Mouse (Mus musculus): ENCODE results near the gene Lamc3. TPM values are rescaled to one million over a fixed set of nuclear protein-coding genes. Genes with fewer than 3 reads are reported as not detected.

Lamc3 gene
- total and polyA plus RNA-seq, 3 experiments, result not detected

GRCm38 (mm10) chr2:31884806-31885205 is 2.3 kb upstream of the Lamc3 start:
- TF ChIP-seq CTCF (IDR thresholded peaks at IDR 0.05; ENCODE audit: low read depth, low read length), result no peak
- TF ChIP-seq GATA1 (IDR thresholded peaks at IDR 0.05; ENCODE audit: borderline replicate concordance, low read length), result no peak
- TF ChIP-seq GATA2 (IDR thresholded peaks at IDR 0.05; ENCODE audit: borderline replicate concordance, low read depth, low read length), result no peak
- Histone ChIP-seq H3K9me3 (replicated peaks) (no peaks in the 10 kb centered on the region), H3K4me3 (ENCODE audit: low read depth, low read length) (no peak overlapping the region), H3K36me3 (replicated peaks) (no peaks in the 10 kb centered on the region), H3K27me3 (ENCODE audit: insufficient read depth, low read length) (peaks cover 70% of the 10 kb centered on the region), H3K4me1 (ENCODE audit: insufficient read depth, low read depth, low read length) (peaks cover 2% of the 10 kb centered on the region; the same call in 1 of the 2 replicates)
- no peak for DNase-seq (ENCODE audit: low spot score)
- ATAC-seq (ENCODE audit: extremely low read depth, insufficient number of reproducible peaks, low FRiP score, poor library complexity, severe bottlenecking), result no peak

- ATAC-seq (ENCODE audit: extremely low read depth, insufficient number of reproducible peaks, low FRiP score, poor library complexity, severe bottlenecking) (no peak), DNase-seq (ENCODE audit: low spot score) (no peak)
- peaks cover 2% of the 10 kb centered on the region; the same call in 1 of the 2 replicates for H3K4me1 ChIP-seq (ENCODE audit: insufficient read depth, low read depth, low read length)
- no peak overlapping the region for H3K4me3 ChIP-seq (ENCODE audit: low read depth, low read length)
- H3K36me3 ChIP-seq (replicated peaks), result no peaks in the 10 kb centered on the region
- no peak for TF ChIP-seq POLR2AphosphoS5 (IDR thresholded peaks at IDR 0.05; ENCODE audit: insufficient replicate concordance, low read depth, low read length)
- TF ChIP-seq TAL1 (conservative IDR thresholded peaks at IDR 0.05; ENCODE audit: low read depth, low read length), result no peak
- TF ChIP-seq GATA1 (IDR thresholded peaks at IDR 0.05; ENCODE audit: borderline replicate concordance, low read length), result no peak
- no peak for TF ChIP-seq CTCF (IDR thresholded peaks at IDR 0.05; ENCODE audit: low read depth, low read length)
- no peak for TF ChIP-seq GATA2 (IDR thresholded peaks at IDR 0.05; ENCODE audit: borderline replicate concordance, low read depth, low read length)
- no peaks in the 10 kb centered on the region for H3K9me3 ChIP-seq (replicated peaks)
- peaks cover 57% of the 10 kb centered on the region for H3K27me3 ChIP-seq (ENCODE audit: insufficient read depth, low read length)
These were observed 1.8 kb downstream of the Lamc3 start for GRCm38 (mm10) chr2:31888871-31889270.

- ATAC-seq (ENCODE audit: extremely low read depth, insufficient number of reproducible peaks, low FRiP score, poor library complexity, severe bottlenecking), result no peak
- Histone ChIP-seq H3K9me3 (replicated peaks) (no peaks in the 10 kb centered on the region), H3K36me3 (replicated peaks) (no peaks in the 10 kb centered on the region), H3K4me3 (ENCODE audit: low read depth, low read length) (no peak overlapping the region), H3K27me3 (ENCODE audit: insufficient read depth, low read length) (peaks cover 42% of the 10 kb centered on the region), H3K4me1 (ENCODE audit: insufficient read depth, low read depth, low read length) (peaks cover 2% of the 10 kb centered on the region; the same call in 1 of the 2 replicates)
- no peak for DNase-seq (ENCODE audit: low spot score)
- TF ChIP-seq GATA1 (IDR thresholded peaks at IDR 0.05; ENCODE audit: borderline replicate concordance, low read length), result no peak
- TF ChIP-seq CTCF (IDR thresholded peaks at IDR 0.05; ENCODE audit: low read depth, low read length), result no peak
- no peak for TF ChIP-seq TAL1 (conservative IDR thresholded peaks at IDR 0.05; ENCODE audit: low read depth, low read length)
- no peak for TF ChIP-seq GATA2 (IDR thresholded peaks at IDR 0.05; ENCODE audit: borderline replicate concordance, low read depth, low read length)
These were observed 4.1 kb downstream of the Lamc3 start for GRCm38 (mm10) chr2:31891219-31891618.

- H3K27me3 ChIP-seq (ENCODE audit: insufficient read depth, low read length), result peaks cover 36% of the 10 kb centered on the region
- no peak overlapping the region for H3K4me3 ChIP-seq (ENCODE audit: low read depth, low read length)
- TF ChIP-seq TAL1 (conservative IDR thresholded peaks at IDR 0.05; ENCODE audit: low read depth, low read length) (no peak), POLR2AphosphoS5 (IDR thresholded peaks at IDR 0.05; ENCODE audit: insufficient replicate concordance, low read depth, low read length) (no peak), GATA2 (IDR thresholded peaks at IDR 0.05; ENCODE audit: borderline replicate concordance, low read depth, low read length) (no peak), GATA1 (IDR thresholded peaks at IDR 0.05; ENCODE audit: borderline replicate concordance, low read length) (no peak), CTCF (IDR thresholded peaks at IDR 0.05; ENCODE audit: low read depth, low read length) (no peak)
- no peak for DNase-seq (ENCODE audit: low spot score)
- no peaks in the 10 kb centered on the region for H3K36me3 ChIP-seq (replicated peaks)
- H3K4me1 ChIP-seq (ENCODE audit: insufficient read depth, low read depth, low read length), result no peaks in the 10 kb centered on the region
- H3K9me3 ChIP-seq (replicated peaks), result no peaks in the 10 kb centered on the region
- ATAC-seq (ENCODE audit: extremely low read depth, insufficient number of reproducible peaks, low FRiP score, poor library complexity, severe bottlenecking), result no peak
These were observed 6.1 kb downstream of the Lamc3 start for GRCm38 (mm10) chr2:31893110-31893669.

- no peak for TF ChIP-seq POLR2AphosphoS5 (IDR thresholded peaks at IDR 0.05; ENCODE audit: insufficient replicate concordance, low read depth, low read length)
These were observed 7.3 kb downstream of the Lamc3 start for GRCm38 (mm10) chr2:31894221-31894870.

GRCm38 (mm10) chr2:31900932-31901331 is 13.8 kb downstream of the Lamc3 start:
- Histone ChIP-seq H3K27me3 (ENCODE audit: insufficient read depth, low read length) (peaks cover 37% of the 10 kb centered on the region; the same call in 1 of the 2 replicates), H3K4me3 (ENCODE audit: low read depth, low read length) (no peak overlapping the region), H3K4me1 (ENCODE audit: insufficient read depth, low read depth, low read length) (no peaks in the 10 kb centered on the region; the same call in 1 of the 2 replicates), H3K9me3 (replicated peaks) (no peaks in the 10 kb centered on the region), H3K36me3 (replicated peaks) (no peaks in the 10 kb centered on the region)
- TF ChIP-seq CTCF (IDR thresholded peaks at IDR 0.05; ENCODE audit: low read depth, low read length) (no peak), GATA2 (IDR thresholded peaks at IDR 0.05; ENCODE audit: borderline replicate concordance, low read depth, low read length) (no peak), POLR2AphosphoS5 (IDR thresholded peaks at IDR 0.05; ENCODE audit: insufficient replicate concordance, low read depth, low read length) (no peak), TAL1 (conservative IDR thresholded peaks at IDR 0.05; ENCODE audit: low read depth, low read length) (no peak), GATA1 (IDR thresholded peaks at IDR 0.05; ENCODE audit: borderline replicate concordance, low read length) (no peak)
- no peak for DNase-seq (ENCODE audit: low spot score)
- ATAC-seq (ENCODE audit: extremely low read depth, insufficient number of reproducible peaks, low FRiP score, poor library complexity, severe bottlenecking), result no peak

More at GRCm38 (mm10) chr2:31894221-31894870, 7.3 kb downstream of the Lamc3 start:
- no peak overlapping the region for H3K4me3 ChIP-seq (ENCODE audit: low read depth, low read length)
- no peaks in the 10 kb centered on the region for H3K4me1 ChIP-seq (ENCODE audit: insufficient read depth, low read depth, low read length)
- no peaks in the 10 kb centered on the region for H3K36me3 ChIP-seq (replicated peaks)
- no peak for ATAC-seq (ENCODE audit: extremely low read depth, insufficient number of reproducible peaks, low FRiP score, poor library complexity, severe bottlenecking)
- H3K9me3 ChIP-seq (replicated peaks), result no peaks in the 10 kb centered on the region
- DNase-seq (ENCODE audit: low spot score), result no peak
- peaks cover 33% of the 10 kb centered on the region; the same call in 1 of the 2 replicates for H3K27me3 ChIP-seq (ENCODE audit: insufficient read depth, low read length)
